Mouse (Mus musculus) thymus, adult 2 months (tissue): Measurements from ENCODE around the gene Elobl.

ENCODE experiments used
- CTCF ChIP-seq: fragments of 200-500 bp; IDR thresholded peaks from 2 replicates; pipeline ENCODE4 v1.5.1; 2012; ENCODE audit warnings: mild to moderate bottlenecking, control low read depth, low read length, moderate library complexity, borderline replicate concordance; ENCODE audit not compliant: control insufficient read depth, poor library complexity, insufficient read depth; ENCODE audit errors: extremely low read depth
- POLR2A ChIP-seq: fragments of 200-500 bp; IDR thresholded peaks from 2 replicates; pipeline ENCODE4 v1.6.1; 2012; ENCODE audit warnings: mild to moderate bottlenecking, low read length, control low read depth, moderate library complexity; ENCODE audit not compliant: control insufficient read depth, poor library complexity, insufficient read depth; ENCODE audit errors: extremely low read depth

GRCm38 (mm10) chr11:89001569-89001968 lies 34.8 kb upstream of the Elobl start:
- TF ChIP-seq CTCF (no peak), POLR2A (no peak)
